Mouse (Mus musculus): ENCODE measurements around the gene Mrpl38. TPM values are rescaled to one million over a fixed set of nuclear protein-coding genes. Genes with fewer than 3 reads are reported as not detected.

Gene Mrpl38
- polyA plus RNA-seq, 1 experiment from 2014 or later, result 79.3 TPM

DNA sequence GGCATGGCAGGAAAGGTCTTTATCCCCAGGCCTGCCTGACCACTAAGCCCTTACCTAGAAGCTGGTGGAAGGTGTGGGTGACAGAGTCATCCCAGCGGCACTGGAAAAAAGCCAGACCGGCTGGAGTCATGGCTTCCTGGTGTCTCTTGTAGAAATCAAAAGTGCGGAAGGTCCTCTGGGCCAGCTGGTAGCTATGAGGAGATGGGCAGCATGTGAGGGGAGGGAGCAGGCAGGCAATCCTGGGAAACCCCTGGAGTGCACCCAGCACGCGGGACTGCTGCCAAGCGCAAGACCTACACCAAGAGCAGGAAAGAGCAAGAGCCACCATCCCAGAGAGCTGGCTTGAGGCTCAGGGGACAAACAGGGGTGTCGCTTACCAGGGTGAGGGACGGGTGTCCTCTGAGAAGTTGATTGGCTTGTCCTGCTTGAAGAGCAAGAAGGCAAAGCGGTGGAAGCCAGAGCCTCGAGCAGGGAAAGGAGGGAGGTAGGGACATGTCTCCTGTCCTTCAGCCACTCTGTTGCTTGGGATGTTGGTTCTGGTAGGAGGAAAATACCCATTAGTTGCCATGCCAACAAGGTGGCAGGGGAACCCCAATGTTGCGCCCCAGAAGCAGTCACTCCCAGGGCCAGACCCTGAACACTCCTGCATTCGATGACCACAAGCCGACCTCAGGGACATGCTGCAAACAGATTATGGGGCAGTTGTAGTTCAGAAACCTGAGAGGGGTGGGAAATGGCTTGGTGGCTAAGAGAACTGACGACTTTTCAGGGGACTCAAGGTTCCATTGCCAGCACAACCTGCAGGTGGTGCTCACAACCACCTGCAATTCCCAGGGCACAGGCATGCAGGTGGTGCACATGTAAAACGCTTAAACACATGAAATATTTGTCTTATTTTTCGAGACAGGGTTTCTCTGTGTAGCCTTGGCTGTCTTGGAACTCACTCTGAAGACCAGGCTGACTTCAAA lies 6.0 kb downstream of the Mrpl38 start:
- no peak overlapping the region for H3K4me2 ChIP-seq (ENCODE audit: low read depth, low read length)
- H3K36me3 ChIP-seq (ENCODE audit: control insufficient read depth, insufficient read depth, low read length), result peaks cover 11% of the 10 kb centered on the region
- H3K27ac ChIP-seq (ENCODE audit: low read length), result no peak overlapping the region
- H3K4me3 ChIP-seq (ENCODE audit: low read length), result no peak overlapping the region
- no peaks in the 10 kb centered on the region for H3K9me3 ChIP-seq (ENCODE audit: control insufficient read depth, low read length)
- peaks cover 20% of the 10 kb centered on the region for H3K4me1 ChIP-seq (replicated peaks; ENCODE audit: control insufficient read depth, insufficient read depth, low read length)
- WGBS, result 79% methylated on average over 16 of the region's 16 CpGs
- no peak overlapping the region for H3K9ac ChIP-seq (ENCODE audit: low read length)
- no peaks in the 10 kb centered on the region for H3K27me3 ChIP-seq (ENCODE audit: control insufficient read depth, insufficient read depth, low read depth, low read length)
- ATAC-seq (ENCODE audit: low read depth), result no peak

- no peak for ATAC-seq (ENCODE audit: low read depth)
- H3K4me2 ChIP-seq (ENCODE audit: low read depth, low read length), result peak overlapping the region; percentile 61
- no peaks in the 10 kb centered on the region for H3K27me3 ChIP-seq (ENCODE audit: control insufficient read depth, insufficient read depth, low read depth, low read length)
- peaks cover 11% of the 10 kb centered on the region for H3K36me3 ChIP-seq (ENCODE audit: control insufficient read depth, insufficient read depth, low read length)
- H3K9me3 ChIP-seq (ENCODE audit: control insufficient read depth, low read length), result no peaks in the 10 kb centered on the region
- H3K4me3 ChIP-seq (ENCODE audit: low read length), result peak overlapping the region; percentile 66
- peak overlapping the region; percentile 96 for H3K27ac ChIP-seq (ENCODE audit: low read length)
- 75% methylated on average over 15 of the region's 15 CpGs for WGBS
- peak overlapping the region; percentile 79 for H3K9ac ChIP-seq (ENCODE audit: low read length)
- H3K4me1 ChIP-seq (replicated peaks; ENCODE audit: control insufficient read depth, insufficient read depth, low read length), result peaks cover 25% of the 10 kb centered on the region
Observed at GRCm38 (mm10) chr11:116131349-116132170, 7.1 kb downstream of the Mrpl38 start.

- H3K4me1 ChIP-seq (replicated peaks; ENCODE audit: control insufficient read depth, insufficient read depth, low read length), result peaks cover 25% of the 10 kb centered on the region
- H3K9ac ChIP-seq (ENCODE audit: low read length), result peak within 1 kb of the TSS; percentile 79
- peaks cover 18% of the 10 kb centered on the region for H3K36me3 ChIP-seq (ENCODE audit: control insufficient read depth, insufficient read depth, low read length)
- H3K4me3 ChIP-seq (ENCODE audit: low read length), result peak within 1 kb of the TSS; percentile 66
- H3K27me3 ChIP-seq (ENCODE audit: control insufficient read depth, insufficient read depth, low read depth, low read length), result no peaks in the 10 kb centered on the region
- peak; percentile 85 for ATAC-seq (ENCODE audit: low read depth)
- no peaks in the 10 kb centered on the region for H3K9me3 ChIP-seq (ENCODE audit: control insufficient read depth, low read length)
- peak within 1 kb of the TSS; percentile 61 for H3K4me2 ChIP-seq (ENCODE audit: low read depth, low read length)
- WGBS, result under 1% methylated on average over 68 of the region's 69 CpGs
- peak within 1 kb of the TSS; percentile 96 for H3K27ac ChIP-seq (ENCODE audit: low read length)
Observed at GRCm38 (mm10) chr11:116130488-116131205, 8.0 kb downstream of the Mrpl38 start, which contains the start of gene Trim65. Trim65 (minus strand) TSS chr11:116131128.

DNA sequence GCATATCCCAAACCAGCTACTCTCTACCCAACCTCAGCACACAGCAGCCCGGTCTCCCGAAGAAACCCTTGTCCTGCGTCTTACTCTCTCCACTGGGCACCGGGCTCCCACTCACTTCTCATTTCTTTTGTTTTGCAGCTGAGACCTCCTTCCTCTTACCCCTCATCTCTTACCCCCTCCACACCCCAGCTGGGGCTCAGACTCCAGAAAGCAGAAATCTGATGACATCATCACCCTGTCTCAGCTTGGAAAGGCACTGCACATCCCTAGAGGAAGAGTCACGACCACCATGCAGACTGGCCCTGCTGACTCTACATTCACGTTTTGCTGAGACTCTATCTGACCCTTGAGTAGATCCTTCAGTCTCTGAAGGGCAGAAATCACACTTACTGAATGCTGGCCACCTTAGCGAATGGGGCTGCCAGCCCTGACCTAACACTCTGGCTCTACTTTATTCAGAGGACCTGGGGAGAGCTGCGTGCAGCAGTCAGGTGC lies 8.6 kb downstream of the Mrpl38 start:
- peak overlapping the region; percentile 66 for H3K4me3 ChIP-seq (ENCODE audit: low read length)
- H3K9ac ChIP-seq (ENCODE audit: low read length), result peak overlapping the region; percentile 79
- peak overlapping the region; percentile 96 for H3K27ac ChIP-seq (ENCODE audit: low read length)
- peak overlapping the region; percentile 61 for H3K4me2 ChIP-seq (ENCODE audit: low read depth, low read length)
- H3K4me1 ChIP-seq (replicated peaks; ENCODE audit: control insufficient read depth, insufficient read depth, low read length), result peaks cover 25% of the 10 kb centered on the region
- no peaks in the 10 kb centered on the region for H3K27me3 ChIP-seq (ENCODE audit: control insufficient read depth, insufficient read depth, low read depth, low read length)
- peaks cover 23% of the 10 kb centered on the region for H3K36me3 ChIP-seq (ENCODE audit: control insufficient read depth, insufficient read depth, low read length)
- 0 out of 2 replicates have a peak, but pooled peaks cover 2% of the 10 kb centered on the region for H3K9me3 ChIP-seq (ENCODE audit: control insufficient read depth, low read length)
- ATAC-seq (ENCODE audit: low read depth), result peak; percentile 0; the same call in 1 of the 2 replicates
- WGBS, result 38% methylated on average over 8 of the region's 8 CpGs

GRCm38 (mm10) chr11:116129091-116129790 lies 9.4 kb downstream of the Mrpl38 start:
- H3K4me3 ChIP-seq (ENCODE audit: low read length), result no peak overlapping the region
- no peak overlapping the region for H3K27ac ChIP-seq (ENCODE audit: low read length)
- peak overlapping the region; percentile 61; the same call in 1 of the 2 replicates for H3K4me2 ChIP-seq (ENCODE audit: low read depth, low read length)
- ATAC-seq (ENCODE audit: low read depth), result no peak
- H3K9me3 ChIP-seq (ENCODE audit: control insufficient read depth, low read length), result 0 out of 2 replicates have a peak, but pooled peaks cover 2% of the 10 kb centered on the region
- H3K9ac ChIP-seq (ENCODE audit: low read length), result peak overlapping the region; percentile 79
- no peaks in the 10 kb centered on the region for H3K27me3 ChIP-seq (ENCODE audit: control insufficient read depth, insufficient read depth, low read depth, low read length)
- peaks cover 25% of the 10 kb centered on the region for H3K4me1 ChIP-seq (replicated peaks; ENCODE audit: control insufficient read depth, insufficient read depth, low read length)
- peaks cover 17% of the 10 kb centered on the region for H3K36me3 ChIP-seq (ENCODE audit: control insufficient read depth, insufficient read depth, low read length)
- 84% methylated on average over 9 of the region's 9 CpGs for WGBS

DNA sequence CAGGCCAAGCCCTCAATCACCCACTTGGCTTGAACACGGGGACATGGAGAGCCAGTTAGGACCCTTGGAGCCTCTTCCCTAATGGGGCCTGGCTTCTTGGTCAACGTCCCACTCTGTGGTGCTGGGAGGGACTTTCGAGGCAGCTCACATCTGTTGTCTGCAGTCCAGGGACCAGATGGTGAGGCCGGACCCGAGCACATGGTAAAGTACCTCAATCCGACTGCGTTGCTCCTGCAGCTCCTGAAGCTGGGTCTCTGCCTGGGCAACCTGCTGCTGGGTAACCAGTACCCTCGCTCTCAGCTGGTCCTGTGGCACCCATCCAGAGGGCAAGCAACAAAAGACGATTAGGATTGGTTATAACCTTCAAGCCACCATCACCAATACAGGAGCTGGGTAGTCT lies 10.7 kb downstream of the Mrpl38 start:
- WGBS, result 64% methylated on average over 9 of the region's 9 CpGs
- Histone ChIP-seq H3K9ac (ENCODE audit: low read length) (peak overlapping the region; percentile 40; the same call in 1 of the 2 replicates), H3K4me3 (ENCODE audit: low read length) (no peak overlapping the region), H3K9me3 (ENCODE audit: control insufficient read depth, low read length) (0 out of 2 replicates have a peak, but pooled peaks cover 2% of the 10 kb centered on the region), H3K27me3 (ENCODE audit: control insufficient read depth, insufficient read depth, low read depth, low read length) (no peaks in the 10 kb centered on the region), H3K27ac (ENCODE audit: low read length) (peak overlapping the region; percentile 51; the same call in 1 of the 2 replicates), H3K4me2 (ENCODE audit: low read depth, low read length) (peak overlapping the region; percentile 46; the same call in 1 of the 2 replicates), H3K36me3 (ENCODE audit: control insufficient read depth, insufficient read depth, low read length) (peaks cover 15% of the 10 kb centered on the region), H3K4me1 (replicated peaks; ENCODE audit: control insufficient read depth, insufficient read depth, low read length) (peaks cover 25% of the 10 kb centered on the region)
- ATAC-seq (ENCODE audit: low read depth), result no peak

- Histone ChIP-seq H3K9me3 (ENCODE audit: control insufficient read depth, low read length) (0 out of 2 replicates have a peak, but pooled peaks cover 2% of the 10 kb centered on the region), H3K4me3 (ENCODE audit: low read length) (peak within 1 kb of the TSS; percentile 21), H3K4me1 (replicated peaks; ENCODE audit: control insufficient read depth, insufficient read depth, low read length) (peaks cover 25% of the 10 kb centered on the region), H3K27ac (ENCODE audit: low read length) (peak within 1 kb of the TSS; percentile 51), H3K4me2 (ENCODE audit: low read depth, low read length) (peak within 1 kb of the TSS; percentile 46), H3K9ac (ENCODE audit: low read length) (peak within 1 kb of the TSS; percentile 40; the same call in 1 of the 2 replicates), H3K27me3 (ENCODE audit: control insufficient read depth, insufficient read depth, low read depth, low read length) (no peaks in the 10 kb centered on the region), H3K36me3 (ENCODE audit: control insufficient read depth, insufficient read depth, low read length) (peaks cover 16% of the 10 kb centered on the region)
- WGBS, result 21% methylated on average over 23 of the region's 23 CpGs
- peak; percentile 72 for ATAC-seq (ENCODE audit: low read depth)
Observed at GRCm38 (mm10) chr11:116127156-116127980, 11.3 kb downstream of the Mrpl38 start, which contains the start of gene Trim47. Trim47 (minus strand) TSS chr11:116127210.
